Mouse (Mus musculus): ENCODE results near the gene Spocd1.

- no peak for TF ChIP-seq HCFC1 (IDR thresholded peaks at IDR 0.05; ENCODE audit: borderline replicate concordance, insufficient read depth, low read length)
- TF ChIP-seq MAFK (IDR thresholded peaks at IDR 0.05; ENCODE audit: insufficient read depth, low read depth, low read length): no peak
Measured at GRCm38 (mm10) chr4:129934177-129934855, 5.3 kb downstream of the Spocd1 start.
